Mouse (Mus musculus) ovary, postnatal 14 days (tissue): ENCODE measurements at regions not wholly inside any gene's neighbourhood (a gene's known extent, or its start where the extent isn't known, plus 50 kb on each side); places are given as distances from the start of the nearest gene placed in this dataset.

Experiments
- DNase-seq: peaks from one replicate; pipeline ENCODE4 v3.0.0; 2022; ENCODE audit warnings: low spot score

- no peak for DNase-seq
These were observed 386.1 kb downstream of the Efnb2 start for GRCm38 (mm10) chr8:8274987-8275386.

- DNase-seq: no peak
These were observed 386.8 kb downstream of the Efnb2 start for GRCm38 (mm10) chr8:8274211-8274641.

GRCm38 (mm10) chr8:8258855-8259254 is 402.2 kb downstream of the Efnb2 start:
- no peak for DNase-seq

GRCm38 (mm10) chr8:8258231-8258638 is 402.8 kb downstream of the Efnb2 start:
- no peak for DNase-seq

- no peak for DNase-seq
These were observed 404.7 kb downstream of the Efnb2 start for GRCm38 (mm10) chr8:8256327-8256726.

- no peak for DNase-seq
These were observed 406.6 kb downstream of the Efnb2 start for GRCm38 (mm10) chr8:8254446-8254845.

- DNase-seq: no peak
These were observed 416.4 kb downstream of the Efnb2 start for GRCm38 (mm10) chr8:8244599-8244998.

- no peak for DNase-seq
These were observed 419.1 kb downstream of the Efnb2 start for GRCm38 (mm10) chr8:8241755-8242501.

- DNase-seq: no peak
These were observed 419.9 kb downstream of the Efnb2 start for GRCm38 (mm10) chr8:8241051-8241688.

GRCm38 (mm10) chr8:8239489-8239888 is 421.6 kb downstream of the Efnb2 start:
- DNase-seq: no peak

GRCm38 (mm10) chr8:8238051-8238450 is 423.0 kb downstream of the Efnb2 start:
- no peak for DNase-seq

- no peak for DNase-seq
These were observed 427.4 kb downstream of the Efnb2 start for GRCm38 (mm10) chr8:8233616-8234015.

GRCm38 (mm10) chr8:8233156-8233555 is 427.9 kb downstream of the Efnb2 start:
- no peak for DNase-seq

- DNase-seq: no peak
These were observed 428.9 kb downstream of the Efnb2 start for GRCm38 (mm10) chr8:8231996-8232632.

- DNase-seq: no peak
These were observed 429.6 kb downstream of the Efnb2 start for GRCm38 (mm10) chr8:8231308-8231985.

GRCm38 (mm10) chr8:8225994-8226393 is 435.0 kb downstream of the Efnb2 start:
- DNase-seq: no peak

GRCm38 (mm10) chr8:8225175-8225830 is 435.7 kb downstream of the Efnb2 start:
- no peak for DNase-seq

GRCm38 (mm10) chr8:8220395-8221031 is 440.5 kb downstream of the Efnb2 start:
- no peak for DNase-seq

GRCm38 (mm10) chr8:8219701-8220394 is 441.2 kb downstream of the Efnb2 start:
- DNase-seq: no peak

- no peak for DNase-seq
These were observed 468.0 kb downstream of the Efnb2 start for GRCm38 (mm10) chr8:8193036-8193435.

GRCm38 (mm10) chr8:8186046-8186445 is 475.0 kb downstream of the Efnb2 start:
- DNase-seq: no peak
